Mouse (Mus musculus) forebrain, embryonic 15.5 days (tissue): ENCODE results near the gene Dnah5. TPM values are rescaled to one million over a fixed set of nuclear protein-coding genes. Genes with fewer than 3 reads are reported as not detected.

Experiments used
- ATAC-seq: fragments of 200-750 bp; cut with Nextera tagmentation; replicated peaks from 2 replicates; pipeline ENCODE4 v1.8.0; 2017; ENCODE audit warnings: mild to moderate bottlenecking, moderate TSS enrichment, moderate library complexity
- H3K27ac ChIP-seq: fragments of 300-500 bp; sonication (generic); replicated peaks from 2 replicates; pipeline ENCODE4 v1.5.1; 2015; ENCODE audit warnings: mild to moderate bottlenecking, inconsistent platforms
- H3K27me3 ChIP-seq: fragments of 300-500 bp; sonication (generic); 2 replicates; pipeline ENCODE4 v1.6.1; 2015; ENCODE audit warnings: inconsistent platforms
- H3K36me3 ChIP-seq: fragments of 300-500 bp; sonication (generic); 2 replicates; pipeline ENCODE4 v1.6.1; 2015; ENCODE audit warnings: mild to moderate bottlenecking, inconsistent platforms
- H3K4me1 ChIP-seq: fragments of 300-500 bp; sonication (generic); 2 replicates; pipeline ENCODE4 v1.6.1; 2015; ENCODE audit warnings: inconsistent platforms
- H3K4me2 ChIP-seq: fragments of 300-500 bp; sonication (generic); replicated peaks from 2 replicates; pipeline ENCODE4 v1.6.1; 2015; ENCODE audit warnings: mild to moderate bottlenecking, inconsistent platforms
- H3K4me3 ChIP-seq: fragments of 300-500 bp; sonication (generic); 2 replicates; pipeline ENCODE4 v1.5.1; 2015; ENCODE audit warnings: mild to moderate bottlenecking, inconsistent platforms
- H3K9ac ChIP-seq: fragments of 300-500 bp; sonication (generic); replicated peaks from 2 replicates; pipeline ENCODE4 v1.6.1; 2015; ENCODE audit warnings: mild to moderate bottlenecking, inconsistent platforms
- H3K9me3 ChIP-seq: fragments of 300-500 bp; sonication (generic); 2 replicates; pipeline ENCODE4 v1.6.1; 2016; ENCODE audit warnings: inconsistent platforms
- WGBS: fragments of 180-500 bp; shearing (Covaris S2); methylation state at CpG from one replicate; pipeline ENCODE4 v1.1.7; 2015; ENCODE audit warnings: mixed read lengths; 5-methylcytosine and 5-hydroxymethylcytosine counted together
- polyA plus RNA-seq: library from polyadenylated mRNA; unstranded; fragments of >200 nt; fragmentation: Nextera tagmentation; extraction: Ambion mirVana; gene quantifications from 2 replicates; pipeline ENCODE4 v1.2.1, GENCODE M21; 2015

Gene Dnah5
- polyA plus RNA-seq, 1 experiment from 2014 or later: 0.20 TPM

DNA sequence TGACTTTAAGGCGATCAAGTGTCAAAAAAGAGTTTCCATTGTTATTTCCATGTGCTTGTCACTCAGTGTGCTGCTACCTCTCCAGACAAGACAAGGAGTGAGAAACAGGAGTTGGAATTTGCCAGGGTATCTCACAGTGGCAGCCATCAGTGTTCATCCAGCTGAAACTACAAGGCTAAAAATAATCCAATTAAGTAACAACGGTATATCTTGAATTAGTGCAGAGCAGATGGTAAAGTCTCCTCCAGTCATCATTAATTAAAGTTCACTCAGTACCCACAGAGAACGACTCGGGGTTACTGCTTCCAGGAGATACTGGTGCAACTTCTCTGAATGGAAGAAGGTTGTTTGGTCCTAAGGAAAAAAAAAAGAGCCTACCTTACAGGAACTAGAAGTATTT, 311.6 kb downstream of the Dnah5 start:
- H3K4me2 ChIP-seq: no peak overlapping the region
- H3K27ac ChIP-seq: no peak overlapping the region
- no peaks in the 10 kb centered on the region for H3K36me3 ChIP-seq
- no peaks in the 10 kb centered on the region for H3K9me3 ChIP-seq
- no peak overlapping the region for H3K9ac ChIP-seq
- no peaks in the 10 kb centered on the region for H3K27me3 ChIP-seq
- 63% methylated on average over 4 of the region's 4 CpGs for WGBS
- 0 out of 2 replicates have a peak, but pooled peaks cover 4% of the 10 kb centered on the region for H3K4me1 ChIP-seq
- H3K4me3 ChIP-seq: no peak overlapping the region
- no peak for ATAC-seq

Other genes starting within 250 kb of the Dnah5 start
- 43.8 and 44.7 TPM in 2 replicates for gene Trio, start 177.9 kb upstream of the Dnah5 start, polyA plus RNA-seq